Mouse (Mus musculus) intestine, embryonic 16.5 days (tissue): ENCODE data around the gene Cdca7. TPM values are rescaled to one million over a fixed set of nuclear protein-coding genes. Genes with fewer than 3 reads are reported as not detected.

Source experiments
- ATAC-seq: fragments of 200-750 bp; cut with Nextera tagmentation; 2 replicates; pipeline ENCODE4 v1.8.0; 2017; ENCODE audit warnings: moderate TSS enrichment, moderate library complexity
- H3K27ac ChIP-seq: fragments of 300-500 bp; sonication (generic); 2 replicates; pipeline ENCODE4 v1.5.1; 2014; ENCODE audit warnings: mild to moderate bottlenecking, low read length
- H3K27me3 ChIP-seq: fragments of 300-500 bp; sonication (generic); replicated peaks from 2 replicates; pipeline ENCODE4 v1.6.1; 2014; ENCODE audit warnings: low read length, control low read depth, mixed read lengths; ENCODE audit not compliant: control insufficient read depth, insufficient read depth
- H3K36me3 ChIP-seq: fragments of 300-500 bp; sonication (generic); 2 replicates; pipeline ENCODE4 v1.6.1; 2014; ENCODE audit warnings: low read length, control low read depth; ENCODE audit not compliant: control insufficient read depth, insufficient read depth
- H3K4me1 ChIP-seq: fragments of 300-500 bp; sonication (generic); 2 replicates; pipeline ENCODE4 v1.6.1; 2014; ENCODE audit warnings: low read length, control low read depth, mixed read lengths; ENCODE audit not compliant: control insufficient read depth, insufficient read depth
- H3K4me2 ChIP-seq: fragments of 300-500 bp; sonication (generic); 2 replicates; pipeline ENCODE4 v1.6.1; 2014; ENCODE audit warnings: low read depth, low read length, control low read depth
- H3K4me3 ChIP-seq: fragments of 300-500 bp; sonication (generic); 2 replicates; pipeline ENCODE4 v1.5.1; 2014; ENCODE audit warnings: mild to moderate bottlenecking, low read length
- H3K9ac ChIP-seq: fragments of 300-500 bp; sonication (generic); 2 replicates; pipeline ENCODE4 v1.6.1; 2014; ENCODE audit warnings: low read depth, low read length
- H3K9me3 ChIP-seq: fragments of 300-500 bp; sonication (generic); 2 replicates; pipeline ENCODE4 v1.6.1; 2016; ENCODE audit warnings: low read length, control low read depth; ENCODE audit not compliant: control insufficient read depth
- WGBS: fragments of 180-500 bp; shearing (Covaris S2); extraction: QIAGEN DNeasy Blood & Tissue Kit; methylation state at CpG from one replicate; pipeline ENCODE4 v1.1.7; 2014; 5-methylcytosine and 5-hydroxymethylcytosine counted together
- polyA plus RNA-seq: library from polyadenylated mRNA; unstranded; fragments of >200 nt; fragmentation: Nextera tagmentation; extraction: Ambion mirVana; gene quantifications from 2 replicates; pipeline ENCODE4 v1.2.1, GENCODE M21; 2015

Gene Cdca7
- polyA plus RNA-seq: 94.9 and 111 TPM in 2 replicates

GRCm38 (mm10) chr2:72475797-72476485, at the start of gene Cdca7:
TSS of gene Cdca7 (plus strand) at chr2:72476159.
- peak; percentile 87 for ATAC-seq
- Histone ChIP-seq H3K27ac (peak within 1 kb of the TSS; percentile 94), H3K27me3 (no peaks in the 10 kb centered on the region), H3K4me3 (peak within 1 kb of the TSS; percentile 90), H3K9me3 (no peaks in the 10 kb centered on the region), H3K36me3 (0 out of 2 replicates have a peak, but pooled peaks cover 8% of the 10 kb centered on the region), H3K4me1 (peaks cover 29% of the 10 kb centered on the region), H3K4me2 (peak within 1 kb of the TSS; percentile 81), H3K9ac (peak within 1 kb of the TSS; percentile 80)
- under 1% methylated on average over 58 of the region's 58 CpGs for whole genome bisulfite sequencing

GRCm38 (mm10) chr2:72426776-72427175, 49.2 kb upstream of the Cdca7 start:
- H3K9me3 ChIP-seq: no peaks in the 10 kb centered on the region
- WGBS: 38% methylated on average over 8 of the region's 8 CpGs

GRCm38 (mm10) chr2:72427288-72427687, 48.7 kb upstream of the Cdca7 start:
- Histone ChIP-seq H3K27me3 (no peaks in the 10 kb centered on the region), H3K9ac (no peak overlapping the region), H3K9me3 (no peaks in the 10 kb centered on the region), H3K4me3 (no peak overlapping the region), H3K36me3 (no peaks in the 10 kb centered on the region), H3K4me2 (no peak overlapping the region), H3K4me1 (no peaks in the 10 kb centered on the region), H3K27ac (no peak overlapping the region)
- WGBS: 64% methylated on average over 11 of the region's 11 CpGs
- no peak for ATAC-seq

More at GRCm38 (mm10) chr2:72426776-72427175, 49.2 kb upstream of the Cdca7 start:
- ATAC-seq: no peak
- no peak overlapping the region for H3K4me3 ChIP-seq
- no peaks in the 10 kb centered on the region for H3K4me1 ChIP-seq
- H3K36me3 ChIP-seq: no peaks in the 10 kb centered on the region
- H3K27ac ChIP-seq: no peak overlapping the region
- H3K9ac ChIP-seq: no peak overlapping the region
- H3K4me2 ChIP-seq: no peak overlapping the region
- no peaks in the 10 kb centered on the region for H3K27me3 ChIP-seq

GRCm38 (mm10) chr2:72438941-72439533, 36.9 kb upstream of the Cdca7 start:
- 74% methylated on average over 8 of the region's 8 CpGs for WGBS
- no peaks in the 10 kb centered on the region for H3K4me1 ChIP-seq
- no peak overlapping the region for H3K4me3 ChIP-seq
- H3K36me3 ChIP-seq: peaks cover 11% of the 10 kb centered on the region
- H3K27me3 ChIP-seq: no peaks in the 10 kb centered on the region
- H3K27ac ChIP-seq: no peak overlapping the region
- no peaks in the 10 kb centered on the region for H3K9me3 ChIP-seq
- H3K9ac ChIP-seq: no peak overlapping the region
- no peak overlapping the region for H3K4me2 ChIP-seq
- ATAC-seq: no peak

- peaks cover 6% of the 10 kb centered on the region for H3K36me3 ChIP-seq
- H3K4me3 ChIP-seq: no peak overlapping the region
- no peak overlapping the region for H3K4me2 ChIP-seq
- no peaks in the 10 kb centered on the region for H3K9me3 ChIP-seq
- no peak for ATAC-seq
- no peaks in the 10 kb centered on the region for H3K4me1 ChIP-seq
- H3K27me3 ChIP-seq: no peaks in the 10 kb centered on the region
- 92% methylated on average over 9 of the region's 9 CpGs for WGBS
- H3K9ac ChIP-seq: no peak overlapping the region
- no peak overlapping the region for H3K27ac ChIP-seq
Observed at GRCm38 (mm10) chr2:72441010-72441409, 34.9 kb upstream of the Cdca7 start.

- no peak overlapping the region for H3K9ac ChIP-seq
- no peaks in the 10 kb centered on the region for H3K9me3 ChIP-seq
- H3K36me3 ChIP-seq: peaks cover 6% of the 10 kb centered on the region
- H3K27ac ChIP-seq: no peak overlapping the region
- WGBS: 78% methylated on average over 6 of the region's 6 CpGs
- H3K4me2 ChIP-seq: no peak overlapping the region
- ATAC-seq: no peak
- H3K4me1 ChIP-seq: no peaks in the 10 kb centered on the region
- H3K4me3 ChIP-seq: no peak overlapping the region
- H3K27me3 ChIP-seq: no peaks in the 10 kb centered on the region
Observed at GRCm38 (mm10) chr2:72442825-72443224, 33.1 kb upstream of the Cdca7 start.

- 78% methylated on average over 3 of the region's 3 CpGs for whole genome bisulfite sequencing
- Histone ChIP-seq H3K9me3 (no peaks in the 10 kb centered on the region), H3K4me3 (no peak overlapping the region), H3K4me1 (no peaks in the 10 kb centered on the region), H3K27ac (no peak overlapping the region), H3K4me2 (no peak overlapping the region), H3K9ac (no peak overlapping the region), H3K36me3 (peaks cover 6% of the 10 kb centered on the region), H3K27me3 (no peaks in the 10 kb centered on the region)
- ATAC-seq: no peak
Observed at GRCm38 (mm10) chr2:72443960-72444359, 32.0 kb upstream of the Cdca7 start.

- H3K27me3 ChIP-seq: no peaks in the 10 kb centered on the region
- no peaks in the 10 kb centered on the region for H3K4me1 ChIP-seq
- 90% methylated on average over 3 of the region's 3 CpGs for WGBS
- H3K9ac ChIP-seq: no peak overlapping the region
- no peak overlapping the region for H3K27ac ChIP-seq
- H3K4me3 ChIP-seq: no peak overlapping the region
- peaks cover 4% of the 10 kb centered on the region for H3K36me3 ChIP-seq
- H3K4me2 ChIP-seq: no peak overlapping the region
- ATAC-seq: no peak
- H3K9me3 ChIP-seq: no peaks in the 10 kb centered on the region
Observed at GRCm38 (mm10) chr2:72446106-72446505, 29.9 kb upstream of the Cdca7 start.

- Histone ChIP-seq H3K27me3 (no peaks in the 10 kb centered on the region), H3K9ac (no peak overlapping the region), H3K4me3 (no peak overlapping the region), H3K4me2 (no peak overlapping the region), H3K27ac (no peak overlapping the region), H3K9me3 (no peaks in the 10 kb centered on the region), H3K4me1 (no peaks in the 10 kb centered on the region), H3K36me3 (no peaks in the 10 kb centered on the region)
- no peak for ATAC-seq
- 35% methylated on average over 5 of the region's 5 CpGs for WGBS
Observed at GRCm38 (mm10) chr2:72446615-72447014, 29.3 kb upstream of the Cdca7 start.
